Mouse (Mus musculus): ENCODE measurements around the gene Rela.

- TF ChIP-seq CTCF (IDR thresholded peaks at IDR 0.05) (no peak), EP300 (IDR thresholded peaks at IDR 0.05) (no peak)
Measured at GRCm38 (mm10) chr19:5686437-5686836, 49.2 kb downstream of the Rela start.

Data from lung, postnatal 0 days (tissue).